Mouse (Mus musculus) cerebellum, postnatal 14 days (tissue): ENCODE measurements around the gene B3gnt8.

Experiments used
- DNase-seq, 2 experiments: peaks; one replicate each; pipeline ENCODE4 v3.0.0; 2021; ENCODE audit warnings: mixed read lengths in 2 of 2

Gene B3gnt8

DNA sequence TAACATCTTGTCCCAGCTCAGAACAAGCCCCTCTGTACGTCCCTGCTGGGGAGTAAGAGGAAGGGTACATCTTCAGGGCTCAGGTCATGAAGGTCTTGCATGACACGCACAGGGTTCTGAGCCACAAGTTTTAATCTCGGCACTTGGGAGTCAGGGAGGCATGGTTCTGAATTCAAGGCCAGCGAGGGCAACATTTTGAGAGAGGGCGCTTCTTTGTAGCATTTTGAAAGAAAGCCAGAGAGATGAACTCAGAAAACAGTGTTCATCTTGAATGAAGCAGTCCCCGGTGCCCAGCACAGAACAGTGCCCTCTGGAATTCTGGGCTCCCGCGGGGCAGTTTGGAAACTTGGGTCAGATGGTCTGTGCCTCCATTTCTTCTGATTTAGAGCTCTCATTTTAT is 39.9 kb downstream of the B3gnt8 start:
- no peak for DNase-seq

DNA sequence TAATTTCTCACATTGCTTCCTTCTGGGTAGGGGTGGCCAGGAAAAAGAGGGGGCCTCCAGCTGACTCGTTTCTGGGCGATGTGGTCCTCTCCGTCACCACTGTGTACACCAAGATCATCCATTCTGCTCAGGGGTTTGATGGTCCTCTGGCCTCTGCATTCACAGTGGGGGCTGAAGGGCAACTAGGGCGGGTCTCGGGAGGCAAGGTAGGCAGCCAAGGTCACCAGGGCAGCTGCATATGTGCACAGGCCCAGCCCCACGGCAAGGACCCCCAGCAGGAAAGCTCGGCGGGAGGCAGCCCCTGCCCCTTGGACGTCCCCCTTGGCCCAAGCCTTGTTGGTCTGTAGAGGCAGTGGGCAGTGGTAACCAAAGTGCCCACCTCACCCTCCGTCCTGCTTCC is 42.7 kb downstream of the B3gnt8 start:
- DNase-seq = no peak

DNA sequence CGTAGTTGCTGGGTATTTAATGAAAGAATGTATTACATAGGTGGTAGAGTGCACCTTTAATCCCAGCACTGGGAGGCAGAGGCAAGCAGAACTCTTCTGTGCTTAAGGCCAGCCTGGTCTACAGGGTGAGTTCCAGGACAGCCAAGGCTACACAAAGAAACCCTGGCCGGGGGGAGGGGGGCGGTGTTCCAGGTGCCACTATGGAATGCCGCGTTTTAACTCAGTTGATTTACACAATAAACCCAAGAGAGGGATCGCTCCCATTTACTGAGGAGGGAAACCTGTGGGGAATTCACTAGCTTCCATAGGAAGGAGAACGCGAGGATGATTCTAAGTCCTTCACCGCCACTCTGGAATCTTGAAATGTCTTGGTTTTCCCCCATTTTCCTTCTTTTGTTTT is 43.2 kb downstream of the B3gnt8 start:
- DNase-seq = no peak

DNA sequence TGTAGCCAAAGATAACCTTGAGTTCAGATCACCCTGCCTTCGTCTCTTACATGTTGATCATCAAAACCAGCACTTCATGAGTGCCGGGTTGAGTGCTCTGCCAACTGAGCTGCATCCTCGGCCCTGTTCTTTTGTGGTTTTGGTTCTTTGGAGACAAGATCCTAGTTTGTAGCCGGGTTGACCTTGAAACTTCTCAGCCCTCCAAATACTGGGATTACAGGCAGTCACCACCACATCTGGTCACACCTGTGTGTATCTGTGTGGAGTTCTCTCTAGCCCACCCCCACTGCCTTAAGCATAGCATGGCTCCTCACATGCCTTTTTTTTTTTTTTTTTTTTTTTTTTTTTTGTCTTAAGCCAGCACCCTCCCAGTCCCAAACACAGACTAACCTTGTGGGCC is 43.6 kb downstream of the B3gnt8 start:
- DNase-seq = no peak

DNA sequence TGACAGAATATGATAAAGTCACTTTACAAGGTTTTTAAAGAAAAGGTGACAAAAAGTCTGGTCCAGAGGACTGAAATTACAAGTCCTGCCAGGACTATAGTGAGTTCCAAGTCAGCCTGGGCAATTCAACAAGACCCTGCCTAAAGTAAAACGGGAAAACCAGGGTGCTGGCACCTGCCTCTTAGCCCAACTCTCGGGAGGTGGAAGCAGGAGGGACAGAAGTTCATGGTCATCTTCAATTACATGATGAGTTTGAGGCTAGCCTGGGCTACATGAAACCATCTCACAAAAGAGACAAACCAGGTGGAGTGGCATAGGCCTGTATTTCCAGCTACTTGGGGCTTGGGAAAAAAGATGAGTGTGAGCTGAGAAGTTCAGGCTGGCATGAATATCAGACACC is 45.2 kb downstream of the B3gnt8 start:
- DNase-seq = no peak

DNA sequence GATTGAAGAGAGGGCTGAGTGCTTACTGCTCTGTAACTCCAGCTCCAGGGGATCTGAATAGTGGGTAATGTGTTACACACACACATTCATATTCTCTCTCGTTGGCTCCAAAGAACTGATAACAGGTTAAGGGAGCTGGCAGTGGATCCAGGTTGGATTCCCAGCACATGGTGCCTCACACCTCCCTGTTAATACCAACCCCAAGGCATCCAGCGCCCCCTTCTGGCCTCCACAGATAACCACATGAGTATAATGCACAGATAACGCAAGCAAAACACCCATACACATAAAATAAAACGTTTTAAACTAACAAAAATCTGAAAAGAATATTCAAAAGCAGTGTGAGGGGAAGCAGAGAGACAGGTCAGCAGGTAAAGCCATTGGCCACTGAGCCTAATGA is 46.0 kb downstream of the B3gnt8 start:
- DNase-seq = no peak

DNA sequence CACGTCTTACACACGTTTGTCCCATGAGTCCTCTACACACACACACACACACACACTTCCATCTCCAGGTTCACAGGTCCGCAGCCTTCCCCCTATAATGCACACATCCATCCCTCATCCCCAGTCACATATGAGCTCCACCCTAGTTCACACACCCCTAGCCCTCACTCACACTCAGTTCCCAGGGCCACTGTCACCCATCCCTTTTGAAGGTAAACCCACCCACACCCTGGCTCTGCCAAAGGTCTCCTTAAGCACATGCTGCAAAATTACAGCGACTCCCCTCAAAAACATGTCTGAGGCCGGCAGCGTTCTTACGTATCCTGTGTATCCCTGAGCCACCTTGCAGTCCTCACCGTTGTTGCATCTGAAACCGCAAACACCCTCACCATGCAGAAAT is 47.8 kb downstream of the B3gnt8 start:
- DNase-seq = no peak

DNA sequence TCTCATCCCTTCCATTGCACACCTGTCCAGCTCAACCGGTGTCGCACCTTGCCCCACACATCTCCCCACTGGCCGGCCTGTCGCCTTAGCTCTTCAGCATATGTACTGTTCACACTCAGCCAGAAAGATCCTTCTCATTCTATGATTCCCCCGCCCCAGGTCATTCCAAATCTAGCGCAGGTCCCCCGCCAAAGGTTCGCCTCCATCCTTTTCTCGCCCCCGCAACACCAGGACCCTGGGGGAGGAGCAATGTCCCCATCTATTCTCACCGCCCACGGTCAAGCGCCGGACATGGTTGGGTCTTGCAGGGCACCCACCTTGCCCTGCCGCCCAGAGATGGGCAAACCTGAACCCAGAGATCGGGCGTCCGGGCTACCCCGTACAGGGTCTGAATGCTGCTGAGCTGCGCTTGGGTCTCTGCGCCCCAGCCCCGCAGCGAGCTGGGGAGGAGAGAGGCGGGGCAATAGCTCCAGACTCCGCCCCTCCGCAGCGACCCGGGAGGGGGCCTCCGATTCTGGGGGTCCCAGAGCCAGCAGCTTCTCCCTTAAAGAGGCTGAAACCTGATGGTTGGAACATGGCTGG is 48.4 kb downstream of the B3gnt8 start, which contains the start of gene Tmem91:
Gene Tmem91, minus strand, starts transcription at position 448 of the 582 bp plus-strand sequence.
- peak; percentile 47 to 63 for DNase-seq

DNA sequence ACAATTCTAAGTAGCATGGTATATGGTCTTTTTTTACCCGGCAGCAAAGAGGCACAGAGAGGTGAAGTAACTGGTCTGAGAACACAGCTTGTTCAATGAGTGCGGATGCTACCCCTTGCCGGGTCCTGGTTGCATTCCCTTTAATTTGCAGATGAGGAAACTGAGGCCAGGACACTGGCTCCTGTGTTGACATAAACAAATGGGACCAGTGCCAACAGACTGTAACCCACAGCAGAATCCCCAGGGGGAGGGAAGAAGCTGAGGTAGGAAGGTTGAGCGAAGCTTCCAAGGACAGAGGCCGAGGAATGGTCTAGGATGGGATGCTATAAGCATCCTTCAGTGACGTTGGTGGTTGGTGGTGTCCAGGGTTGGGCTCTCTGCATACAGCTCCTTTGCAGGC is 49.0 kb downstream of the B3gnt8 start:
- peak in 1 of 2 experiments; percentile 39 for DNase-seq

DNA sequence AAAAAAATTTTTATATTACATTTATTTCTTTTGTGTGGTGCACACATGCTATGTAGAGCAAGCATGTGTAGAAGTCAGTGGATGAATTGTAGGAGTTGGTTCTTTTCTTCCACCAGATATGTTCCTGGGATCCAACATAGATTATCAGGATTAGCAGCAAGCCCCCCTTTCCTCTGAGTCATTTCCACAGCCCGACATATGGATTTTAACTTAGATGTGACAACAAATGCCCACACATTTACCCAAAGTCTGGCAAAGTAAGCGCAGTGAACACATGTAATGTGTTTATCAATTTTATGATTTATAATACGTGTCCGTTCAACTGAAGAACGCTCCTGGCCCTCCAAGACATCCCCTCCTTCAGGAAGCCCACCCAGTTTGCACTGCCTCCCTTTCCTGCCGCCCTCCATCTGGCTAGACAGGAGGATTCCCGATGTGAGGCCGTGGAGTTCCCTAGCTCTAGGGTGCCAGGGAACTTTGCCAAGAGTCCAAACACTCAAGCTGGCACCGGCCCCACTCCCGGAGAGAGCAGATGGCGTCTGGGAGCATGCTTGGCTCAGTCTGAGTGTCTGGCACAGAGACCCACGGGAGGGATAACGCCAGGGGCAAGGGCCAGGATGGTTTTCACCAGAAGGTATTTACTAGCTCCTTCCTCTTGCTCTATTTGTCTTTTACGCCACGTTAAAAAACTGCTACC is 49.8 kb downstream of the B3gnt8 start:
- peak; percentile 100 for DNase-seq

DNA sequence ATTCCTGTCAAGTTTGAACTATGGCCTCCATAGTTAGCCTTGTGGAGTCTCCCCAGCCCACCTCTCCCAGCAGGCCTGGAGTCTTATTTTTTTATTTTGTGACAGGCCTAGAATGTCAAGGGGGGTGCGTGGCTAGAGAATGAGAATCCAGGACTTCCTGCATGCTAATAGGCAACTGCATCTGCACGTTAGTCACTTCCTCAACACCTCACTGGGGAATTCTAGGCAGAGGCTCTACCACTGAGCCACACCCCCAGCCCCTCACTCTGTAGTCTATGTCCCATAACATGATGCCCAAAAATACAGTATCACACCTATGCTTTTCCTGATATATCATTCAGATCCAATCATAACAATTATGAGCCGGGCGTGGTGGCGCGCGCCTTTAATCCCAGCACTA is 50.6 kb downstream of the B3gnt8 start:
- no peak for DNase-seq

DNA sequence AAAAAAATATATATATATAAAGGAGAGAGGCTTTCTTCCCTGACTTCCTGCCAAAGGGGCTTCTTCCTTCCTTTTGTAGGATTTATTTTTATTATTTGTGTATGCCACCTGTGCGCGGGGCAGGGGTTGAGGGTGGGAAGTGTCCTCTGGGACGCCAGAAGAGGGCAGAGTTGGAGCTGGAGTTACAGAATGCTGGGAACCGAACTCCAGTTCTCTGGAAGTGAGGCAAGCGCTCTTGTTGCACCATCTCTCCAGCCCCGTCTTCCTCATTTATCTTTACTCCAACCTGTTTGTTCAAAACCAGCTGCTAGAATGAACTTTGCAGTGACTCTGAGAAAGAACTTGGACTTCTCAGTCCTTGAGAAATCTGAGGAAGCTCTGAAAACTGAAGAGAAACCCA is 53.5 kb downstream of the B3gnt8 start:
- peak; percentile 31 to 43 for DNase-seq

DNA sequence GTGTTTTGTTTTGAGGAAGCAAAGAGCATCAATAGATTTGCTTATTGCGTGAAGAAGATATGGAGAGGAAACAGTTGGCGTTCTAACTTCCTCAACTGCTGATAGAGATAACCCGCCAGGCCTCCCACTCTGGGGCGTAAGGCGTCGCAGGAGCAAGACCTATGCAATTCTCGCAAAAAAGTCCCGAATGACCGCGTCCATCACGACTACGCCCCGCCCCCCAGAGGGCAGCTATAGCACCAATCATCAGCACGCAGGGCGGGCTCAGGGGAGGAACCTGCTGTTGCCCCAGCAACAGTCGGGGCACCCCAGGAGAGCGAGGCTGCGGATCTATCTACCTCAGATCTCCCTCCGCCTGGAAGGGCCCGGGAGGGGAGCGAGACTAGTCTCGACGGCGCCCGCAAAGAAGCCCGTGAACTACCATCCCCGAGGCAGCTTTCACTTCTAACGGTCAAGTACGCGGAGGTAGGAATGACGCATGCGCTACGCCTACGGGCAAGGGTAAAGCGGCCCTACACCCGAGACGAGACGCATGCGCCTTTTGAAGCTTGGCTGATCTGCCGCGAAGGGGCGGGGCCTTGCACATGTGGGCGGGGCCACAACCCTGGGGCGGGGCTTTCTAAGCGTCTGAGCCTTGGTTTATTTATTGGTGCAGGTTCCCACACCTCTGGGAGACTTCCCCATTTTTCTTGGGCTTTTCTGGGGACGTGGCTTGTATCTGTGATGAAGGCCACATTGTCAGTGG is 54.2 kb downstream of the B3gnt8 start, which contains the start of gene B9d2:
Gene B9d2, plus strand, starts transcription at position 267 of the 745 bp plus-strand sequence.
- peak; percentile 96 for DNase-seq

DNA sequence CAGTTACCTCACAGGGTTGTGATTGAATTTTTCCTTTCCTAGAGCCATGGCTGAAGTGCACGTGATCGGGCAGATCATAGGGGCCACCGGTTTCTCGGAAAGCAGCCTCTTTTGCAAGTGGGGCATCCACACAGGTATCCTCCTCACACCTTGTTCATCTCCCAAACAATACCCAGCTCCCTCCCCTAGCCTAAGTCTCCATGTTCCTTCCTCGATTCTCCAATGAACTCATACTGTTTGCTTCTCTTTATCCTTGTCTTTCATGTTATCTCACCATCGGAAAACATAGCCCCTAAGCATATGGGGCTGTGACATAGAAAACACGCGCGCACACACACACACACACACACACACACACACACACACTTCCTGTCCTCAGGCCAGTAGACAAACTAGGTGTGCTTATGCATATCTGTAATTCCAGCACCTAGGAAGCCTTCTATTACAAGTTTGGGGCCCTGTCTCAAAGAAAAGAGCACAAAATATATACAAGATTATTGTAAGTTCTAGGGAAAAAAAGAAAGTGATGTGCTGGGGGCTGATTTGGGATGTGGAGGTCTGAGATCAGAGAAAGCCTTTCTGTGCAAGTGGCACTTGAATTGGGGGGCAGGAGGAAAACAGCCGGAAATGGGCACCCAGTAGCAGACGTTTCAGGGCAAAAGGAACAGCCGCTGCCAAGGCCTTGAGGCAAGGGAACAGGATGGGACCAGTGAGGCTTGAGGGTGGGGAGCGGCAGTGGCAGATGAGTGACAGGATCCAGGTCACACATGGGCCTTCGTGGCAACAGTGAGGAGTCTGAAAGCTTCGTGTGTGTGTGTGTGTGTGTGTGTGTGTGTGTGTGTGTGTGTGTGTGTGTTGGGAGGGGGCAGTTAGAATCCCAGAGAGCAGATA is 55.1 kb downstream of the B3gnt8 start:
- DNase-seq = peak in 1 of 2 experiments; percentile 49

DNA sequence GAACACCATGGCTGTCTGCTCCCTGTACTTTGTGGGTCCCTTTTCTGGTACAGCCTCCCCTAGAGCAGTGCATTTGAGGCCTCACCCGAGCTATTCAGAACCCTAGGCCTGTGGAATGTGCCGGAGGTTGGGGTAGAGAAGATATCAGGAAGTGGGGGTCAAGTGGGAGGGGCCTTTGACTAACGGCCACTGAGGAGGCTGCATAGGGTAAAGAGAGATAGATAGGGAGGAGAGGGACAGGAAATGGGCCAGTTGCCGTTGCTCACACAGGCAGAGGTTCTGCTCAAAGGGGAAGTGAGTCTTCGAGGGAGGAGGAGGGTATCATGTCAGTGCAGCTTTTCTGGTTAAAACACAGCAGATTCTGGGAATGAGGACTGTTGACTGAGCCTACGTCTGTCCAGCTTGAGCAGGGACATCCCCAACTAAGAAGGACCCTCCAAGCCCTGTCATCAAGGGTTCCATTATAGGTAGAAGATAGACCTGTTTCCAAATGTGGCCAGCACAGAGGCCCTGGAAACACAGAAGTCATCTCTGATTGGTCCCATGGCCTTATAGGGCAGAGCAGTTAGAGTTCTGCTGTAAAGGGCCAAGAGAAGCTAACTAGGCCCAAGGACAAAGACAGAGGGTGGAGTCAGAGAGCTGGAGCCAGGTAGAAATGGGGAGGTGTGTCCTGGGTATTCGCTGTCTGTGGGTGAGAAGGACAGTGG is 57.2 kb downstream of the B3gnt8 start:
- no peak for DNase-seq

DNA sequence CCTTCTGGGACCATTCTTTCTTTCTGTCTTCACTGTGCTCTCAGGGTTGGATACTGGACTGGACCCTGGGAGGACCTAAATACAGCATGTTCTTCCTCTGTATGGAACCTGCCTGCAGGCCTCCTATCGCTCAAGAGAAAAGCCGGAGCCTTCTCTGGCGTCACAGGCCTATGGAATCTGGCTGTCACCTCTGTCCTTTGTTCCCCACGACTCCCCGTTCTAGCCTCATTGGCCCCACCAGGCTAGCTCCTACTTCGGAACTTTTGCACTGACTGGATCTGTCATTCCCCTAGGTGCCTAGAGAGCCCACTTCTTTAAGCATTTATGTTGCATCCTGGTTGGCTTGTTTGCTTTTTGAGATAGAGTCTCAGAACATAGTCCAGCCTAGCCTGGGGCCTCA is 58.2 kb downstream of the B3gnt8 start:
- no peak for DNase-seq
